Mouse (Mus musculus) liver, embryonic 14.5 days (tissue): ENCODE measurements at regions not wholly inside any gene's neighbourhood (a gene's known extent, or its start where the extent isn't known, plus 50 kb on each side); places are given as distances from the start of the nearest gene placed in this dataset.

Experiments
- ATAC-seq: fragments of 200-750 bp; cut with Nextera tagmentation; 2 replicates; pipeline ENCODE4 v1.8.0; 2017; ENCODE audit warnings: moderate number of reproducible peaks, mild to moderate bottlenecking, moderate library complexity; ENCODE audit not compliant: insufficient read depth
- DNase-seq, 3 experiments: peaks; one replicate each; pipeline ENCODE4 v3.0.0-alpha.2; 2012 to 2013; ENCODE audit warnings: low read depth in 3 of 3, low spot score in 3 of 3
- H3K27ac ChIP-seq: fragments of 300-500 bp; sonication (generic); 2 replicates; pipeline ENCODE4 v1.5.1; 2014; ENCODE audit warnings: moderate library complexity, mild to moderate bottlenecking, control low read depth, inconsistent platforms
- H3K27me3 ChIP-seq: fragments of 300-500 bp; sonication (generic); 2 replicates; pipeline ENCODE4 v1.6.1; 2014; ENCODE audit warnings: mild to moderate bottlenecking, low read length, moderate library complexity; ENCODE audit not compliant: control insufficient read depth, insufficient read depth
- H3K36me3 ChIP-seq: fragments of 300-500 bp; sonication (generic); replicated peaks from 2 replicates; pipeline ENCODE4 v1.6.1; 2014; ENCODE audit warnings: low read depth; ENCODE audit not compliant: control insufficient read depth, insufficient read depth
- H3K4me1 ChIP-seq, 2 experiments: fragments of 200-500 bp in 1 of 2; fragments of 300-500 bp in 1 of 2; sonication (generic) in 1 of 2; replicated peaks; 2 replicates each; pipeline ENCODE4 v1.6.1; 2012 to 2014; ENCODE audit warnings: antibody characterized with exemption in 1 of 2, inconsistent platforms in 1 of 2, low read length in 1 of 2; ENCODE audit not compliant: control insufficient read depth in 2 of 2, insufficient read depth in 2 of 2
- H3K4me2 ChIP-seq: fragments of 300-500 bp; sonication (generic); 2 replicates; pipeline ENCODE4 v1.6.1; 2014; ENCODE audit warnings: low read depth, mild to moderate bottlenecking, control low read depth, moderate library complexity
- H3K4me3 ChIP-seq, 2 experiments: fragments of 200-500 bp in 1 of 2; fragments of 300-500 bp in 1 of 2; sonication (generic) in 1 of 2; 2 replicates each; pipeline ENCODE4 v1.5.1; 2012 to 2014; ENCODE audit warnings: low read depth in 2 of 2, low read length in 2 of 2, mild to moderate bottlenecking in 2 of 2, control low read depth in 1 of 2, inconsistent platforms in 1 of 2, moderate library complexity in 1 of 2; ENCODE audit not compliant: insufficient read depth in 1 of 2
- H3K9ac ChIP-seq: fragments of 300-500 bp; sonication (generic); replicated peaks from 2 replicates; pipeline ENCODE4 v1.6.1; 2014; ENCODE audit warnings: mild to moderate bottlenecking, control low read depth, moderate library complexity
- H3K9me3 ChIP-seq: fragments of 300-500 bp; sonication (generic); 2 replicates; pipeline ENCODE4 v1.6.1; 2016; ENCODE audit warnings: low read length, mixed read lengths; ENCODE audit not compliant: control insufficient read depth
- CTCF ChIP-seq: IDR thresholded peaks from 2 replicates; pipeline ENCODE4 v1.5.1; 2016; ENCODE audit warnings: antibody characterized with exemption, low read depth, control low read depth
- EP300 ChIP-seq: IDR thresholded peaks from 2 replicates; pipeline ENCODE4 v1.6.1; 2016; ENCODE audit warnings: antibody characterized with exemption, low read depth
- WGBS: fragments of 180-500 bp; shearing (Covaris S2); extraction: QIAGEN DNeasy Blood & Tissue Kit; methylation state at CpG from one replicate; pipeline ENCODE4 v1.1.7; 2014; ENCODE audit not compliant: insufficient replicate concordance; 5-methylcytosine and 5-hydroxymethylcytosine counted together

DNA sequence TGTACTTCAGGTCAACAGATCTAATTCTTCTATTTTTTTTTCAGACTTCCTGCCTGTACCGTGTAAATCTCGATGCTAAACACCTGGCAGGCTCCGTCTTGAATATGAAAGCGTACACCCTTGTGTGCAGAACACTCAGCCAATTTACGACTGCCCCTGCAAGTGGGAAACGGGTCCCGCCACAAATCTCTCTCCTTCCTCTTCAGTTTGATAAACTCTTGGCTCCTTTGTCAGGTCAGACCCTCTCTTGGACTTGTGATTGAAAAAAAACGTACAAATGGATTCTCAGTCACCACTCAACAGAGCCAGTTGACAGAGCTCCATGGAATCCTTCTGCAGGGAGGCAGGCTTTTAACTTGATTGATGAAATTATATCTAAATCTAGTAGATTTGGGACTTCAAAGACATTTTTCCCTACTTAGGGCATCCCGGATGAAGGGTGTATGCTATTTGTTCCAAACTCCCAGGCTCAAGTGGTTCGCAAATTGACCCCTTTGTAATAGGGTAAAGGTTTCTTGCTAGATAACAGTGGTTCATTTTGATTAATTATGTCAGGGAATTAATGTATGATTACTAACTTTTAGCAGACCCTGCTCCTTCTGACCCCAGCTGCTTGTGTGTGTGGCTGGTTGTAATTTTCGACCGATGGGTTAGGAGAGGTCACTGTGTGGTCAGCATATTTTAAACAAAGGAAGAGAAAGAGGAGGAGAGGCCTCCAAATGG is 429.7 kb upstream of the Nr2f2 start:
- no peak for TF ChIP-seq CTCF
- TF ChIP-seq EP300 = no peak
- H3K27me3 ChIP-seq = no peaks in the 10 kb centered on the region
- no peak overlapping the region for H3K4me2 ChIP-seq
- H3K9me3 ChIP-seq = no peaks in the 10 kb centered on the region
- 51% methylated on average over 12 of the region's 12 CpGs for WGBS
- H3K27ac ChIP-seq = no peak overlapping the region
- ATAC-seq (no peak), DNase-seq (no peak)
- H3K9ac ChIP-seq = no peak overlapping the region
- no peaks in the 10 kb centered on the region for H3K36me3 ChIP-seq
- H3K4me3 ChIP-seq = no peak overlapping the region
- no peaks in the 10 kb centered on the region for H3K4me1 ChIP-seq

DNA sequence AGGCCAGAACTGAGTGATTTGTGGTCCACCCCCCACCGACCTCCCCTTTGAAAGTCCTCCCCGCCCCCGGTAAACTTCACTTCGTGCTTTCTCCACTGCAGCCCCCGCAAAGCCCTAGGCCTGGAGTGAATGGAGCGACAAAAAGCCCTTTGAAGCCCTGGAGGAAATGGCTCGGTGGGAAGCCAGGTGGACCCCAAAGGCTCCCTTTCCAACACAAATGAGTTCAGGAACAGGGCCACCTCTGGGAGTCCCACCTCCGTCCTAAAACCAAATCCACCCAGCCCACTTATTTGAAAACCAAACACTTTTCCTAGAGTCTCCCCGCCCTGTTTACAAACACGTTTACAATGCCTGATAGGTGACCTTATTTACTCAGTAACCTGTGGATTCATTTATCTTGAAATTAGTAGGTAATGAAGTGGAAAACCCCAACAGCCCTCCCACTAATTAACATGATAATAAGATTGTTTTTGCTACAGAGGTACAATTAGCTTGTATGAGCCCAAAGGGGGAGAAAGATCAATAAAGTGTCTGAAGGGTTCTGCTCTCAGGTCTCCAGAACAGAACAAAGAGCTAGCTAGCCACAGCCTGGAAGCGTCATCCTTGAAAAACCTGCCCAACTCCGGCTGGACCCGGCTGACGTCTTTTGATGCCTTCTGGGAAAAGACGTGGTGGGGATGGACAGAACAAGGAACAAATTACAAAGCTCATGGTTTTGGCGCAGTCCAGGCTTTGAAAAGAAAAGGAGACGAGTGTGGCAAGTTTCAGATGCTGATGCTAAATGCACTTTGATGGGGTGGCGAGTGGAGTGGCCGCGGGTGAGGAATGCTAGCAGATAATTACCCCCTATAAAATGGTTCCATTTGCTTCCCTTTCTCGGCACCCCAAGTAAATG is 422.6 kb upstream of the Nr2f2 start:
- H3K4me1 ChIP-seq = no peaks in the 10 kb centered on the region; a peak in 1 of 4 replicates
- no peak for DNase-seq
- 8% methylated on average over 21 of the region's 21 CpGs for WGBS

DNA sequence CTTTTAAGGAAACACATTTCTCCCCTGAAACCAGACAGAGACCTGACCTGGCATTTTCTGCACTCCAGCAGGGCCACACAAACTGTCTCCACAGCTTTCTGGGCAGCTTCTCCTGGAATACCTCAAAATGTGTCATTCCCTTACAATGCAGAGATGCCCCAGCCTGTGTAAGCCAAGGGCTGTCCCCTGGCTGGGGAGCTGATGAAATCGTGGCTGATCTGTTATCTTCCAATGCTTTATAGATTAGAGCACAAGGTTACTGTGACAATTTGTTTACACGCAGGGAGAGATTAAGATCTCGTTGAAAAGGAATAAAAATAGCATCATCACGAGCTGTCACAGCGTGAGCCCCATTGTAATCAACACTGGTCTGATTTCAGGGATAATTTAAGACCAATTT is 421.4 kb upstream of the Nr2f2 start:
- H3K27ac ChIP-seq = no peak overlapping the region
- 10% methylated on average over 5 of the region's 5 CpGs for WGBS
- H3K4me3 ChIP-seq = no peak overlapping the region
- no peak overlapping the region for H3K9ac ChIP-seq
- H3K4me1 ChIP-seq = no peaks in the 10 kb centered on the region; a peak in 1 of 4 replicates
- DNase-seq (no peak), ATAC-seq (no peak)
- no peaks in the 10 kb centered on the region for H3K27me3 ChIP-seq
- no peak for TF ChIP-seq CTCF
- TF ChIP-seq EP300 = no peak
- no peaks in the 10 kb centered on the region for H3K9me3 ChIP-seq
- no peaks in the 10 kb centered on the region for H3K36me3 ChIP-seq
- H3K4me2 ChIP-seq = no peak overlapping the region

More for the DNA sequence above, 422.6 kb upstream of the Nr2f2 start:
- Histone ChIP-seq H3K36me3 (no peaks in the 10 kb centered on the region), H3K27me3 (no peaks in the 10 kb centered on the region), H3K27ac (no peak overlapping the region), H3K4me3 (no peak overlapping the region), H3K9me3 (no peaks in the 10 kb centered on the region), H3K9ac (no peak overlapping the region), H3K4me2 (no peak overlapping the region)
- no peak for ATAC-seq
- TF ChIP-seq EP300 (no peak), CTCF (no peak)

DNA sequence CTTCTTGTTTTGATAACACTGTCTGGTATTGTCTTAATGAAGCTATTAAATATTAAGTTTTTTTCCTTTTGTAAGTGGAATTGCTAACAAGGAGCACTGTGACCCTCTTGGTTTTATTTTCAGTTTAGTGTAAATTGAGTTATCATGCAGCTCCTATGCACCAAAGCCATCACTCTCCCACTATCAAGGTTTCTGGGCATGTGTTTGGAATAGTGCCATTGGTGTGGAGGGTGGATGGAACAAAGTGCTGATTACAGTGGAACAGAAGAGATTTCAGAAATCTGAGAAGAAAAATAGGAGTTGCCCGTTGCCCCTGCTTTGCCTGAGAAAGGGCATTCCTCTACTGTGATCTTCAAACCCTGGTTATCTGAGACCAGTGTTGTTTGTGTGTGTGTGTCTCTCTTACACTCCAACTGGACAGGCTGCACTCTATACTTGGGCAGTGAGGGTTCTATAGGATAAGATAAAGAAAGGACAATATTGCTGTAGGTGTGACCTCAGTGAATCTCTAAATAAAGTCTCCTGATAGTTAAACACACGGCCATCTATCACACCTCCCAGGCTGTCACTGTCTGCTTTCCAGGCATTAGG is 414.3 kb upstream of the Nr2f2 start:
- no peaks in the 10 kb centered on the region for H3K36me3 ChIP-seq
- H3K4me3 ChIP-seq = no peak overlapping the region
- ATAC-seq (no peak), DNase-seq (no peak)
- TF ChIP-seq CTCF = no peak
- TF ChIP-seq EP300 = no peak
- H3K27me3 ChIP-seq = no peaks in the 10 kb centered on the region
- no peaks in the 10 kb centered on the region for H3K4me1 ChIP-seq
- no peak overlapping the region for H3K27ac ChIP-seq
- 46% methylated on average over 2 of the region's 2 CpGs for WGBS
- no peak overlapping the region for H3K4me2 ChIP-seq
- no peak overlapping the region for H3K9ac ChIP-seq
- H3K9me3 ChIP-seq = no peaks in the 10 kb centered on the region

DNA sequence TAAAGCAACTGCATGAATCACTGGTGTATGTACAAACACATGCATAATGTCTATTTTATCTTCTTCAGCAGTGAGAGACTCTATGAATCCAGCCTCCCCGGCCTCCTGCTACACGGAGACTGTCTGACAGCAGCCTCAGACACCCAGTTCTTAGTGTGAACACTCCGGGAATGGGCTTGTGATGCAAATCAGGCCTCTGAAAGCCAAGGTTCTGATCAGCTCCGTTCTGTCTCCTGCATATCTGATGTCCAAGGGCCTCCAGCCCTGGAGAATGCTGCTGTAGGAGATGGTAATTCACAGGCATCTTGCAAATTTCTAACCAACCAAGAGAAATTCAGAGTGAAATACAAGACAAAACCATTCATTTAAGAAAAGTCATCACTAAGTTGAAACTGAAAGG is 411.2 kb upstream of the Nr2f2 start:
- WGBS = 40% methylated on average over 4 of the region's 4 CpGs
- TF ChIP-seq CTCF (no peak), EP300 (no peak)
- no peak for ATAC-seq
- Histone ChIP-seq H3K27ac (no peak overlapping the region), H3K4me3 (no peak overlapping the region), H3K9me3 (no peaks in the 10 kb centered on the region), H3K36me3 (no peaks in the 10 kb centered on the region), H3K9ac (no peak overlapping the region), H3K27me3 (no peaks in the 10 kb centered on the region), H3K4me2 (no peak overlapping the region), H3K4me1 (no peaks in the 10 kb centered on the region)
- DNase-seq = no peak
